Mouse (Mus musculus): ENCODE measurements around the gene Pax8.

Gene Pax8

GRCm38 (mm10) chr2:24416668-24417067 is 58.7 kb downstream of the Pax8 start:
- DNase-seq (ENCODE audit: extremely low spot score, low read depth, low spot score): no peak

DNA sequence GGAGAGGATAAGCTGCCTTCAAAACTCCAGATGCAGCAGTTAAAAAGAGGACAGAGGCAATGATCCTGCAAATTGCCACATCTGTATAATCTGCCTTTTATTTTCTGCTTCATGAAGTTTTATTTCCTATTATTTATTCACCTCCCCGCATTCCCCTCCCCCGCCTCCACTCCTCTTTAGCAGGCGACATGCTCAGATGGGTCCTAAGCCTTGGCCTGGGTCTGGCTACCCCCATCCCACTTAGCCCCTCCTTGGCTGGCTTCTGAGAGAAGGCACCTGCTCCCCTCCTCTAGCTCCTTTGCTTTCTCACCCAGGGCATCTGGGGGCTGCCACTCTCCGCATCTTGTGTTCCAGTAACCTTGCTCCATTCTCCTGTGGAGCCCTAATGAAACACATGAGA is 61.7 kb downstream of the Pax8 start:
- DNase-seq (ENCODE audit: extremely low spot score, low read depth, low spot score): no peak

GRCm38 (mm10) chr2:24413172-24413571 is 62.2 kb downstream of the Pax8 start:
- DNase-seq (ENCODE audit: extremely low spot score, low read depth, low spot score): no peak

DNA sequence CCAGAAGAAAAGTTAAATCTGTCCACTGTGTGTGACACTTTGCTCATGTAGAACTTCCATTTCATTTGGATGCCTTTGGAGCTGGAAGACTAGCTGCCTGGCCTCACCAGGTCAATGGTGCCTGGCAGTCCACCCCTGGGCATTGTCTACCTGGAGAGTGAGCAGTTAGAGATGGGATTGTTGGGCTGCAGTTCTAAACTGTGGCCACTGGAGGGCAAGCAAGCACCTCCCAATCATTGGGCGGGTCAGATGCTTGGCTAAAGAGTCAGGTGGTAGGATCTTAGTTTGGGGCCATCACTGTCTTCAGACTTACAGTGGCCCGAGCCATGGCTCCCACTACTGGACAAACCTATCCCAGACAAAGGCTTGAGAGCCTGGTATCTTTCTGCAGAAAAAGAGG is 66.2 kb downstream of the Pax8 start:
- DNase-seq (ENCODE audit: extremely low spot score, low read depth, low spot score): peak; percentile 14

DNA sequence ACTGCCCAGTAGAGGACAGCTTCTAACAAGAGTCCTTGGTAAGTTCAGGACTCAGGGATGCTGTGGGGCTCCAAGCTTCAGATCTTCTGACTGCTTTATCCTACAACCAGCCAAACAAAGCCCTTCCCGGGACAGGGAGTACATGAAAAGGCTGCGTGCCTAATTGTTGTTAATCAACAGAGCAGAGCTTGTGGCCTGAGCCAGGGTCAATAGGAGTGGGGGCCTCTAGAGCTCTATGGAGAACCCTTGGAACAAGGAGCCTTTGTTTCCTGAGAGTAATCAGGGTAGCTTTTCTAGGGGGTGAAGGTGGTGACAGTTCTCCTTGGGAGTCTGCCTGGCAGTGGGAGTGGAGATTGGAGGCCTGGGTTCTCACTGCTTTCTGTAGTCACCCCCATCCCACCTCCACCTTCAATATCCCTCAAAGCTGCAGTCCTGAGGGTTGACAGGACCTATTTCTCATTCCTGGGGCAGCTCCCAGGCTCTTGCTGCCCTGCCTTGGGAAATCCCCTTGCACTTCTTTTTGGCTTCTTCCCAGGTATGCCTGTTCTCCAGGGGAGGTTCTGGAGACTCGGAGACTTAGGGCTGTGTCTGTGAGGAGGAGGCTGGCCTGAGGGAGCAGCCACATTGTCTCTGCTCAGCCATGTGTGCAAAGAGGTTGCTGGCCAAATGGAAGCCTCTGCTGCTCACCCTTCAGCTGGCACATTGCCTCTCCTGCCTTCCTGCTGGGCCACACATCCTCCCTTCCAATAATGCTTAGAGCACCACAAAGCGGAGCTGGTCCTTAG is 67.5 kb downstream of the Pax8 start:
- DNase-seq (ENCODE audit: extremely low spot score, low read depth, low spot score): no peak

DNA sequence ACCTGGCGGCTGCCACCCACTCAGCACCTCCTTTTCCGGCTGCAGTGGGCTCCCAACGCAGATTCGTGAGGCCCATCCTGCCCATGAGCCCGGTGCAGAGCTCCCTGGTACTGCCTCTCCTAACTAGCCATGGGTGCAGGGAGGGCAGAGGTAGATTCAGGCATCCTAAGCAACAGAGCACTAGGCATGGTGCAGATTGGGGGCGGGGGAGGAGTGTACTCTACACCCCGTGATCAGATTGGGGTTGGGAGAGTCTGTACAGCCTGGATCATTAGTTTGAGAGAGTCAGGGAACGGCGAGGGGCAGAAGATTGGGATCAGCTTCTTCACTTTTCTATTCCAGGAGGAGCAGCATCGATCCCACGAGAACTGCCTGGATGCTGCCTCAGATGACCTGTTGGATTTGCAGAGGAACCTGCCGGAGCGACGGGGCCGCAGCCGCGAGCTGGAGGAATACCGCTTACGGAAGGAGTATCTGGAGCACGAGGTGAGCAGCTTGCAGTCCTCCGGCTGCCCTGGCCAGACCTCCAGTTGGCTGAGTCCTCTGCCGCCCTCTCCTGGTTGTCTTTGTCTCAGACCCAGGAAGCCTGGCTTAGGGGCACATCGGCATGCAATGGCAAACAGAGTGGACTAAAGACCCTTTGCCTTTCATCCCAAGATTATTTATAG is 69.9 kb downstream of the Pax8 start:
- peak; percentile 33 for DNase-seq (ENCODE audit: extremely low spot score, low read depth, low spot score)

- DNase-seq (ENCODE audit: extremely low spot score, low read depth, low spot score): no peak
Measured at GRCm38 (mm10) chr2:24400711-24401110, 74.7 kb downstream of the Pax8 start.

DNA sequence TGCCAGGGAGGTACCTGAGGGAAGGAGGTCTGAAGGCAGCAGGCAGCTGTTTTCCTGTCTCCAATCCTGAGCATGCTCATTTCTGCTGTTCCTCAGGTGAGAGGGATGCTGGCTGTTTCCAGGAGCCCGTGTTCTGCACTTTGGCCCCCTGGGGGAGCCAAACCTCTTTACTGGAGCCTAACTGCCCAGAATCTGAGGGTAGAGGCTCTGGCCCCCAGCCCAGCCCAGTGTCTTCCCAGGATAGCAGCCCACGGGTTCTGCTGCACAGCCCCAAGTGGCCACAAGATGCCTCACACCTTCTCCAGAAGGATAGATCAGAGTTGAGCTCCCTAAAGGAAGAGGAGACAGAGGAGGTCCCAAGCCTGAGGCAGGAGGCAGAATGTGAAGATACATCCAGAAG is 78.3 kb downstream of the Pax8 start:
- no peak for DNase-seq (ENCODE audit: extremely low spot score, low read depth, low spot score)

DNA sequence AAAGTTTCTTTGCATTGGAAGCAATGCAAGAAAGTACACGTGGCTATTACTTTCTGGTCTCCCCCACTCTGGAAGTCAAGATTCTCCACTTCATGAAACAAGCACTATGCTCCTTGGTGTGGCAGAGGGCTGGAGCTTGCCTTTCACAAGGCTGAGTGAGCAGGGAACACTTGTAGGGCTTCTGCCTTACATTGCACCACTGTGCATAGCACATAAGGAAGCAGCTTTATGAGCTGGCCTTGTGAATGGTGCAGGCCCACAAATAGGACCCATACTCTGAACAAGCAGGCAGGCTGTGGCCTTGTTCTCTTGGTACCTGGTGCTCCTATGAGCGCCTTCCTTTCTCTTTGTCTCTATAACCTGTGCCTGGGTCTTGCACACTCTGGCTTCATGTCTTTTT is 82.1 kb downstream of the Pax8 start:
- no peak for DNase-seq (ENCODE audit: extremely low spot score, low read depth, low spot score)

- no peak for DNase-seq (ENCODE audit: extremely low spot score, low read depth, low spot score)
Measured at GRCm38 (mm10) chr2:24387361-24388283, 87.8 kb downstream of the Pax8 start.

GRCm38 (mm10) chr2:24386964-24387320 is 88.5 kb downstream of the Pax8 start:
- no peak for DNase-seq (ENCODE audit: extremely low spot score, low read depth, low spot score)

DNA sequence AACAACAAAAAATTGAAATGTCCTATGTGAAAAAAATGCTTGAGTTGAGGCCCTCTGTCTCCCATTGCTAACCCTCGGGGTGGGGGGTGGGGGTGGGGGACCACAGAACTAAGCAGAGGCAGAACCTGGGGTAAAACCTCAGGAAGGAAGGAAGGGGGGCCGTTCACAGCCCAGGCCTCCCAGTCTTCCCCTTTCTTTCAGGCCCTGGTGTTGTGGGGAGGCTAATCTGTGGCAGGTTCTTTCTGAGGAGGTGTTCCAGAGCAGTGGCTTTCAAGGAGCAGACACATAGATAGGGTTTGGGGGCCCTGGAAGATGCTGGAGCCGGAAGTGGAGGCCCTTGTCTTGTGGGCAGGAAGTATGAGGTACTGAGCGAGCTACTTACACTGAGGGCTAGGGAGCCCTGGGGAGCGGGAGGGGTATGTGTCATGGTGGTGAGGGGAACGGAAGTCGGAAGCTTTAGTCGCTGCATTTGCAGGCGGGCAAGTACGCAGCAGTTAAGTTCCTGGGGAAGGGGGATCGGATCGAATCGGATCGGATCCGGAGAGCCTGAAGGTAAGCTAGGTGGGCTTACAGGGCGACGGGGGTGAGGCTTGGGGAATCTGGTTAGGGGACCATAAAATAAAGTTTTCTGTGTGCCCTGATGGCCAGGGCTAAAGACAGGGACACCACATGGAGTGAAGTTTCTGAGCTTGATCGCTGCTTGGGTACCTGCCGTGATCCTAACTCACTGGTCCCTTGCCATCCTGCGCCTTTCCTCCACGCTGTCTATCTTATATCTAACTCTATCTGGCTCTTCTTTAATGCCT is 89.0 kb downstream of the Pax8 start:
- DNase-seq (ENCODE audit: extremely low spot score, low read depth, low spot score): no peak

- no peak for DNase-seq (ENCODE audit: extremely low spot score, low read depth, low spot score)
Measured at GRCm38 (mm10) chr2:24385111-24385961, 90.1 kb downstream of the Pax8 start.

GRCm38 (mm10) chr2:24384393-24384792 is 91.0 kb downstream of the Pax8 start:
- DNase-seq (ENCODE audit: extremely low spot score, low read depth, low spot score): no peak

DNA sequence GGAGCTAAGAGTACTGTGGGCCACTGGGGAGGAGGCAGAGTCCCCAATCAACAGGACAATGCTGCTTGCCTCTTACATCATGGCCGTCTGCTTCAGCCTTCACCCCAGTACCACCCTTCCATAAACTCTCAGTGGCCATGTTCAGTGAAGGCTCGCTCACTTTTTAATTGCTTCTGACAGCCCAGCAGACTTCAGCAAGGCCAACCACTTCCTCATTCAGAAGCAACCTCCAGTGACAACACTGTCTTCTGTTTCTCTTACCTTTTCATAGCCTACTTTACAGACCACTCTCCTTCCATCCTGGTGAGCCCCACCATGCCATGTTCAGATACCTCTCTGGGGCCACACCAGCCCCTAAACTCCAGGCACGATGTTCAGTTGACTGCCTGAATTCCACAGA is 91.8 kb downstream of the Pax8 start:
- no peak for DNase-seq (ENCODE audit: extremely low spot score, low read depth, low spot score)

- DNase-seq (ENCODE audit: extremely low spot score, low read depth, low spot score): no peak
Measured at GRCm38 (mm10) chr2:24382456-24383230, 92.8 kb downstream of the Pax8 start.

GRCm38 (mm10) chr2:24378747-24379450 is 96.5 kb downstream of the Pax8 start:
- DNase-seq (ENCODE audit: extremely low spot score, low read depth, low spot score): no peak
